Mouse (Mus musculus) retina, adult 2 months (tissue): ENCODE measurements around the gene Cntn4.

ENCODE experiments used
- DNase-seq: peaks from one replicate; pipeline ENCODE4 v3.0.0-alpha.2; 2012; ENCODE audit warnings: low read depth, low spot score

Cntn4 gene

GRCm38 (mm10) chr6:106645496-106646211 is 968.2 kb downstream of the Cntn4 start:
- DNase-seq, result peak; percentile 18

GRCm38 (mm10) chr6:106646945-106647344 is 969.5 kb downstream of the Cntn4 start:
- no peak for DNase-seq

DNA sequence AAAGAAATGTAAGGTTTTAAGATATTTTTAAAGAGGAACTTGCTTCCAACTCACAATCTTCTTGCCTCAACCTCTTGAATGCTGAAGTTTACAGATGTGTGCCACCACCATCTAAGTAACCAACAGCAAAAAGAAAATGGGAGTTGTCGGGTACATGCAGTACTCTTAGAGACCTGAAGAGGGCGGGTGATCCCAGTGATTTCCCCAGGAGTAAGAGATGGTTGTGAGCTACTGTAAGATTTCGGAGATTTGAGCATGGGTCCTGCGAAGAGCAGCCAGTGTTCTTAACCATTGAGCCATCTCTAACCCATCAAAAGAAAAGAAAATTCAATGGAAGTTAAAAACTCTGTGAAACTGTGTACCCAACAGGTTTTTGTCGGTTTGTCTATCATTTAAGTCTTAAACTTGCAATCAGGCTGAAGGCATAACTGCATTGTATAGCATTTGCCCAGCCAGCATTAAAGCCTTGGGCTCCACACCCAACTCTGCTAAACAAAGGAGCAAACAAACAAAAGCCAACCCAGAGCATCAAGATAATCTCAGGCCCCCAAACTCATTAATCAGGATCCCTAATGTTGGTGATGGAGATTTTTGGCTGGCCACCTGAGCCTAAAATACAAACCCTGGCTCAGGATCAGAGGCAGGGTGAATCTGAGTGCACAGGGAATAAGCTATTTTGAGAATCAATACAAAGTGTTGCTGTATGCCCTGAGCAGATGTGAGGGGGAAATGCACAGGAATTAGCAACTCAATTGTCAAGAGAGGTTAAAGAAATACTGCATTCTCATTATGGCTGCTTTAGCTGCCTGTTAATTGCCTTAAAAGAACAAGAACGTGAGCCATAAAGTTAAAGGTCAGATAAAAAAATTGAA is 986.6 kb downstream of the Cntn4 start:
- no peak for DNase-seq

DNA sequence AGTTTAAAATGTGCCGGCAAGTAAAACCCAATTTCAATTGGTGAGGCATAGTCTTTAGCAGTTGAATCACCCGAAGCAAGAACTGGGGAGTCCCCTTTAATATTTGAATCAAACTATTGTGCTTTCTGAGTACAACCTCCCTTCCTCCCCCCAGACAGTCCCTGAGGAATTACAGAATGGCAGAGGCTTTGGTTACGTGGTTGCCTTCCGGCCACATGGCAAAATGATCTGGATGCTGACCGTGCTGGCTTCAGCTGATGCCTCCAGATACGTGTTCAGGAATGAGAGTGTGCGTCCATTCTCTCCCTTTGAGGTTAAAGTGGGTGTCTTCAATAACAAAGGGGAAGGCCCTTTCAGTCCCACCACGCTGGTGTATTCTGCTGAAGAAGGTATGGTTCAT is 998.1 kb downstream of the Cntn4 start:
- no peak for DNase-seq

DNA sequence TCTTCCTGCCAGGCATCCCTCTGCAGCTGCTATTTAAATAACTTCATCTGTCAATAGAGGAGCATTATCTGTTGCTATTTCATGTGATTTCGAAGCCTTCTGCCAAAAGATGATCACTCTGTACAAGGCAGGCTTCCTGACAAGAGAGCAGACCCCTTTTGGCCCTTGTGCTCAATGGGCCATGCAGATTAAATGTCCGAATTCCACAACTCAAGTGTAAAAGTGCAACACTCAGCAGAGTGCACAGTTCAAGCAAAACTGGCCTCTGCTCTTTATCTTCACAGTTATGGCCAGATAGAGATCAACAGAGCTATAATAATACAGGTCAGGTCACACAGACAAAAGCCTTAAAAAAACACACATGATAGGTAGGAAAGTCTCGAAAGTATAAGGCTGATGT is 1024.5 kb downstream of the Cntn4 start:
- DNase-seq, result no peak

GRCm38 (mm10) chr6:106705506-106706035 is 1028.1 kb downstream of the Cntn4 start:
- DNase-seq, result no peak

DNA sequence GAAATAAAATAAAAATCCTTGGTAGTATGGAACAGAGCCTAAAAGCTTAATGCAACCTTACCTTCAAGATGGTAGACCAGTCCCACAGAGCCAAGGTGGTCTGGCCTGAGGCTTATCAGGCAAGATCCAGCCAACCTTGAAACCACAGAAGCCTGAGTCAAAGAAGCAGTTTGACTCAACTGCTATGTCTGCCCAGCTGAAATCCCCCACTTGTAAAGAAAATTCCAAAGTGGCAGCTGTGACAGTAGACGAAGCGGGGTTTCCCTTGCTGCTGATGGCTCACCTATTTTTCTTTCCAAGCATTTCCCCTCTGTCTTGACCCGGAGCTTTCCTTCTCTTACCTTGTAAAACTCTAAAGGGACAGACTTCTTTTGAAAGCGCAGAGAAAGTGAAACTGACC is 1048.2 kb downstream of the Cntn4 start:
- DNase-seq, result no peak

GRCm38 (mm10) chr6:106726078-106726477 is 1048.6 kb downstream of the Cntn4 start:
- no peak for DNase-seq

GRCm38 (mm10) chr6:106727703-106728102 is 1050.2 kb downstream of the Cntn4 start:
- no peak for DNase-seq

DNA sequence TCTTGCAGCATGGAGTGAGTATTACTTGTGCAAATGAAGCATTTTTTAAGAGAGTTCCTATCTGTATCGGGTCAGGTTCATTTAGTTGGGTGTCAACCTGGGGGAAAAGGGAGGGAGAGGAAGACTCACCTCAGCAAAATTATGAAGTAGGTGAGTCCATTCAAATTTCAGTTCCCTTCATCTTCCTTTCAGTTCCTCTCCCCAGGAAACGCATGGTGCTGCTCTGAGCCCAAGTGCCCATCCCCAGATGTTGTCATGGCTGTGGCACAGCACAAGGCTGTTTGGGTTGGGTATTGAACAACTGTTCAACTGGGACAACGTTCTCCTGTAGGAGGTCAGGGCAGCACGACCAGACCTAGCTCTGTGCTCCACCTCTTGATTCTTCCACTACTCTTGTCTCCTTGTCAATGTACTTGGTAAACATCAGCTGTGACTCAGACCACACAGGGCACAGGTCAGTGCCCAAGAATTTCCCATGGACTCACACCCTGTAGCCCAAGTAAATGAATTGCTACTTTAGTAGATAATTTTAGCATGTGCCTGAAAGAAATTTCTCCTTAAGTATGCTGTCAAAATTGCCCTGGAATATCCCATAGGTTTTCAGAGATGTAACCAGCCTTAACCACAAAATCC is 1052.3 kb downstream of the Cntn4 start:
- DNase-seq, result no peak

GRCm38 (mm10) chr6:106732563-106732962 is 1055.1 kb downstream of the Cntn4 start:
- DNase-seq, result no peak

- no peak for DNase-seq
Measured at GRCm38 (mm10) chr6:106738229-106738628, 1060.8 kb downstream of the Cntn4 start.

- DNase-seq, result no peak
Measured at GRCm38 (mm10) chr6:106740244-106740825, 1062.9 kb downstream of the Cntn4 start.

DNA sequence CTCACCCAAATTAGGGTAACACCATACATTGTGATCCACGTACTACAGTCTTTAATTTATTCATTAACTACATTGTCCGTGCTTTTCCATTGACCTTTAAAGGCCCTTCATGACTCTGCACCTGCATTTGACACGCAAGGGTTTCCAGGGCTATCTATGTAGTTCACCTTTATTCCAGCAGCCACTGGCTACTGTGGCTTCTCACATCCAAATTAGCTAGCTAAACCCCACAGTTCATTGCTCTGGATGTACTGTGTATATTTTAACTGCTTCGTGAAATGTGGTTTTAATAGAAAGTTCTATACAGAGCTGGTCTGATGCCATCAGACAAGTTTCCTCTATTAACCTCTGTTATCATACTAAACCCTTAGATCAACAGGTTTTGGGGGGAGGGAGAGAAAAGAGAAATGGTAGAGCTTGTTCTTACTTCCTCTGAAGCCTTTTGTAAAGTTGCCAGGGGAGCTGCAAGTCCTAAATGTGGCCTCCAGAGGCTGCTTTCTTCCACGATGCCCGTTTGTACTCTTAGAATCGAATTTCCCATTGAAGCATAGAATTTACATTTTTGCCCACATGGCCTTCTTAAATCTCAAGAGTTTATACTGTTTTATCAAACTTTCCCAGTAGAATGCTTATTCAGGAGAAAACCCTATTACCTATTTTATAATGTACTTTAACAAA is 1066.2 kb downstream of the Cntn4 start:
- DNase-seq, result no peak

DNA sequence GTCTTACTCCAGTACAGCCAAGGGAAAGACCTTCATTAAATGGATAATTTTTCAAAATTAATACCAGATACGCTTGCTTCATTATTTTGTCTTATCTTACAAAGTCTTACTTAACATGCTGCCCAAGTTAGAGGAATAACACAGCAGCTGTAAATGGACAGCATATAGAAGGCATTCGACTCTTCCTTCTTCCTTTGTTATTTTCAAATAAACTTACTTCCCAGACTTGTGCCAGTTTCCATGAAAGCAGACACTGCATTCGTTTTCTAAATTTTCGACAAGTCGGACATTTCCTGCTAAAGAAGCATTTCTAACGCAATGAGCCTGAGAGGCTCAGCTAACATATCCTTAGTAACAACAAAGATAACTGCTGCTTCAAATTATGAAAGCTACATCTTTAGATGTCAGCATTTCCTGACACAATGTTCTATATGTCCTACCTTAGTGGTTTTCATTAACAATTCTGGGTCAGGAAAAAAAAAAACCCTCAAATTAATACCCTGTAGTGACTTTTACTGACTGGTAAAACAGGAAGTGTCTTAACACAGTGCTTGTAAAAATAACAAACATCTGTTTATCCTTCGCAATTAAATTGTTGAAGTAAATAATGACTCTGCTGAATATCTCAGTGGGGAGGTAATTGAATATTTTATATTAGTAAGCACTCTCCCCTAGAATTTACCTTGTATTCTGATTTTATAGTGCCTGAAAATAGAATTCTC is 1068.4 kb downstream of the Cntn4 start:
- no peak for DNase-seq

GRCm38 (mm10) chr6:106747251-106747650 is 1069.8 kb downstream of the Cntn4 start:
- DNase-seq, result no peak

DNA sequence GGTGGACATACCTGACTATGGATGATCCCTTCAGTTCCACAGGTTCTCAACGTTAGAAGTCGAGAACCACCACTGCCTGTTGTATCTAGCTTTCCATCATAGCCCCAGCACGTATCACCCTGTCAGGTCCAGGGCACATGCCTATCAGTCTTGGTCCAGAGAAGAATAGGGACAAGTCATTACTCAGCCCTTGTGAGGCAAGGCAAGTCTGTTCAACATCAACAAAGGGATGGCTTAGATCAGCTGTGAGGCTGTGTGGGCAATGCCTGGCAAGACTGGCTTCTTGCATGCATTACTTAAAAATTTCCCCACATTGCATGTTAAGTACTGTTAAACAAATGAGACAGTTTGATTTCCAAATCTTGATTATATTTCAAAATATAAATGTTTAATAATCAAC is 1070.3 kb downstream of the Cntn4 start:
- DNase-seq, result no peak
